Mouse (Mus musculus): Measurements from ENCODE around the gene Gak.

DNA sequence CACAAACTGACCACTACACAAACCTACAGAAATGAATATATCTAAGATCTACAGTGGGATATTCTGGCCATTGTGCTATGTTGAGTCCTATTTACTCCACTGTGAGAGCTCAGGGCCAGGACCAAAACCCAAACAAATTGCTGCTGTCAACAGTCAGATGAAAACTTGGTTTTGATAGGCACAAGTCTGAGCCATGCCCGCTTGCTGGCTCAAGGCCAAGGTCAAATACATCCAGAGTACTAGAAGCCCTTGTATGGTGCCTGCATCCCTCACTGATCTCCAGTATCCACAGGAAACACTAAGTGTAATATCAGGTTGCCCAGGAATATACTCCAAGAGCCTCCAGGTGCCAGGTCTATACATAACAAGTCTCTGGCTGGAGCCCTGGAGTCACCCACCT, 58.6 kb downstream of the Gak start:
- TF ChIP-seq CTCF (IDR thresholded peaks at IDR 0.05; ENCODE audit: low read depth) (no peak), EP300 (optimal IDR thresholded peaks at IDR 0.05) (no peak)

Data from stomach, postnatal 0 days (tissue).